Mouse (Mus musculus) limb, embryonic 15.5 days (tissue): ENCODE measurements around the gene Galp. TPM values are rescaled to one million over a fixed set of nuclear protein-coding genes. Genes with fewer than 3 reads are reported as not detected.
"Not testable (repeated sequence)": the region's sequence is repeated elsewhere in the genome, so short reads cannot be mapped to it uniquely, and the experiment has no call there.

Experiments used
- ATAC-seq: fragments of 200-750 bp; cut with Nextera tagmentation; 2 replicates; pipeline ENCODE4 v1.8.0; 2017; ENCODE audit warnings: low read depth, moderate TSS enrichment; ENCODE audit not compliant: insufficient number of reproducible peaks, low FRiP score, low TSS enrichment
- H3K27ac ChIP-seq: fragments of 300-500 bp; sonication (generic); 2 replicates; pipeline ENCODE4 v1.5.1; 2015; ENCODE audit warnings: moderate library complexity, mild to moderate bottlenecking, inconsistent platforms
- H3K27me3 ChIP-seq: fragments of 300-500 bp; sonication (generic); 2 replicates; pipeline ENCODE4 v1.6.1; 2015; ENCODE audit warnings: inconsistent platforms
- H3K36me3 ChIP-seq: fragments of 300-500 bp; sonication (generic); 2 replicates; pipeline ENCODE4 v1.6.1; 2015; ENCODE audit warnings: inconsistent platforms
- H3K4me1 ChIP-seq: fragments of 300-500 bp; sonication (generic); 2 replicates; pipeline ENCODE4 v1.6.1; 2015; ENCODE audit warnings: inconsistent platforms
- H3K4me2 ChIP-seq: fragments of 300-500 bp; sonication (generic); 2 replicates; pipeline ENCODE4 v1.6.1; 2015; ENCODE audit warnings: mild to moderate bottlenecking, inconsistent platforms
- H3K4me3 ChIP-seq: fragments of 300-500 bp; sonication (generic); 2 replicates; pipeline ENCODE4 v1.5.1; 2015; ENCODE audit warnings: mild to moderate bottlenecking, inconsistent platforms
- H3K9ac ChIP-seq: fragments of 300-500 bp; sonication (generic); 2 replicates; pipeline ENCODE4 v1.6.1; 2015; ENCODE audit warnings: inconsistent platforms
- H3K9me3 ChIP-seq: fragments of 300-500 bp; sonication (generic); 2 replicates; pipeline ENCODE4 v1.6.1; 2016; ENCODE audit warnings: inconsistent platforms
- WGBS: fragments of 180-500 bp; shearing (Covaris S2); methylation state at CpG from one replicate; pipeline ENCODE4 v1.1.7; 2015; 5-methylcytosine and 5-hydroxymethylcytosine counted together
- polyA plus RNA-seq: library from polyadenylated mRNA; unstranded; fragments of >200 nt; fragmentation: Nextera tagmentation; extraction: Ambion mirVana; gene quantifications from 2 replicates; pipeline ENCODE4 v1.2.1, GENCODE M21; 2015

The Galp gene
- polyA plus RNA-seq, 1 experiment from 2014 or later = not detected

DNA sequence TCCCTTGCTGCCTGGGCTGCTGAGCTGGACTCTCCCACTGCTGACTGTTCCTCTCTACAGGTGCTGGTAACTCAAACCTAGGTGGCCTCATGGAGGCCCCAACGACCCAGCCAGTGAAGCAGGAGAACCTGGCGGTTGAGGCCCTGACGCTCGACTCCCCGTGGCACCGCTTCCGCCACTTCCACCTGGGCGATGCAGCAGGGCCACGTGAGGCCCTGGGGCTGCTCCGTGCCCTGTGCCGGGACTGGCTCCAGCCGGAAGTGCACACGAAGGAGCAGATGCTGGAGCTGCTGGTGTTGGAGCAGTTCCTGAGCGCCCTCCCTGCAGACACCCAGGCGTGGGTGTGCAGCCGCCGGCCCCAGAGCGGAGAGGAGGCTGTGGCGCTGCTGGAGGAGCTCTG lies 13.1 kb upstream of the Galp start:
- Histone ChIP-seq H3K9me3 (no peaks in the 10 kb centered on the region), H3K4me2 (no peak overlapping the region), H3K9ac (no peak overlapping the region), H3K36me3 (peaks cover 67% of the 10 kb centered on the region), H3K27me3 (no peaks in the 10 kb centered on the region), H3K4me1 (no peaks in the 10 kb centered on the region; the same call in 1 of the 2 replicates), H3K27ac (no peak overlapping the region), H3K4me3 (no peak overlapping the region)
- ATAC-seq = no peak
- 90% methylated on average over 19 of the region's 19 CpGs for WGBS

DNA sequence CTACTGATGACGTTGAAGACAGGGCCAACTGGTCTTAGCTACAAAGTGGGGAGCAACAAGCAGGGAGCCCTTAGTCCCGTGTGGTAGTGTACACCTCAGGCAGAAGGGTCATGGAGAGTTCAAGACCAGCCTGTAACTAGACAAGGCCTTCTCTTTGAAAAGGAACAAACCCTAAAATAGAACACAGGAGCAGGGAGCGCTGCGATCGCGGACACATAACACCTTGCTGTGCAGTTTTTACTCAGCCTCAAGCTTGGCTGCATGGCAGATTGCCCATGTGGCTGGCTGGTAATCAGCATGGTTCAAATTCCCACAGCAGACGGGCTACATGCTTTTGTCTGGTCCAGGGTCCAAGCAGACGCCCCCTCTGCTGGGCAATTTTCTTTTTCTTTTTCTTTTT lies 12.4 kb upstream of the Galp start:
- Histone ChIP-seq H3K9me3 (no peaks in the 10 kb centered on the region), H3K4me1 (no peaks in the 10 kb centered on the region), H3K4me3 (no peak overlapping the region), H3K27ac (no peak overlapping the region), H3K36me3 (peaks cover 68% of the 10 kb centered on the region), H3K4me2 (no peak overlapping the region), H3K9ac (no peak overlapping the region), H3K27me3 (0 out of 2 replicates have a peak, but pooled peaks cover 3% of the 10 kb centered on the region)
- no peak for ATAC-seq
- WGBS = 75% methylated on average over 8 of the region's 8 CpGs

DNA sequence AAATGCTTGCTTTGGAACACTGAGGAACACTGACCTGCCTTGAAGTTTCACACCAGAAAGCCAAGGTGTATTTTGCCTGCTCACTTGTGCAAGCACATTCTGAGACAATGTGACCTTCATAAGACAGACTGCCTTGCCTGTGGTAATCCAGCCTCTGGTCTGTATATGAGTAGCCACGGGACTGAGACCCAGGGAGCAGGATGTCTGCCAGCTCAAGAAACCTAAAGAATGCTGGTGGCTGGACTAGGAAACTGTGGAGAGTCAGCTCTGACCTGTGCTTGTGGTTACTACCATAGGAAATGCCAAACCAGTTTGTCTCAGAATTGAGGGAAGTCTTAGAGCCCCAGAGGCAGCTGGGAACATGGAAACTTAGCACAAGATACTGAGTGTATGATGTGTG lies 11.5 kb upstream of the Galp start:
- ATAC-seq = no peak
- H3K4me2 ChIP-seq = no peak overlapping the region
- H3K36me3 ChIP-seq = peaks cover 77% of the 10 kb centered on the region
- no peaks in the 10 kb centered on the region for H3K4me1 ChIP-seq
- H3K27ac ChIP-seq = no peak overlapping the region
- H3K27me3 ChIP-seq = 0 out of 2 replicates have a peak, but pooled peaks cover 5% of the 10 kb centered on the region
- no peak overlapping the region for H3K9ac ChIP-seq
- no peaks in the 10 kb centered on the region for H3K9me3 ChIP-seq
- 88% methylated on average over 1 of the region's 1 CpGs for WGBS
- no peak overlapping the region for H3K4me3 ChIP-seq

DNA sequence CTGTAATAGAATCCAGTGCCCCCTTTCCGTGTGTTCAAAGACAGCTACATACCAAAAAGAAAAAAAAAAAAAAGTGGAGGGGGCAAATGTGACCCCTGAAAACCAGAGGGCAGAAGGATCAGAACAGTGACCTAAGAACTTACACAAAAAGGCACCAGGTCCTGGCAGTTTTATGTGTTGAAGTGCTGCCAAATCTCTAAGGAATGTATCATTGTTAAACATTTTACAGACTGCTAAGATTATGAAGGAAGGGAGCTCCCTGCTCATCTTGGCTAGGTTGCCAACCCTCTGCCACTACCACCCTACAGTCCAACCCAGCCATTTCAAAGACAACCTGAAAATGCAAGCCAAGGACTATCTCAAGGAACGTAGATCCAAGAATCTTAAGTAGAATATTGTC lies 10.7 kb upstream of the Galp start:
- no peaks in the 10 kb centered on the region for H3K4me1 ChIP-seq
- no peak overlapping the region for H3K4me3 ChIP-seq
- no peak overlapping the region for H3K4me2 ChIP-seq
- ATAC-seq = no peak
- no peak overlapping the region for H3K9ac ChIP-seq
- H3K9me3 ChIP-seq = no peaks in the 10 kb centered on the region
- H3K27me3 ChIP-seq = 0 out of 2 replicates have a peak, but pooled peaks cover 5% of the 10 kb centered on the region
- no peak overlapping the region for H3K27ac ChIP-seq
- H3K36me3 ChIP-seq = peaks cover 72% of the 10 kb centered on the region
- WGBS = 92% methylated on average over 2 of the region's 2 CpGs

DNA sequence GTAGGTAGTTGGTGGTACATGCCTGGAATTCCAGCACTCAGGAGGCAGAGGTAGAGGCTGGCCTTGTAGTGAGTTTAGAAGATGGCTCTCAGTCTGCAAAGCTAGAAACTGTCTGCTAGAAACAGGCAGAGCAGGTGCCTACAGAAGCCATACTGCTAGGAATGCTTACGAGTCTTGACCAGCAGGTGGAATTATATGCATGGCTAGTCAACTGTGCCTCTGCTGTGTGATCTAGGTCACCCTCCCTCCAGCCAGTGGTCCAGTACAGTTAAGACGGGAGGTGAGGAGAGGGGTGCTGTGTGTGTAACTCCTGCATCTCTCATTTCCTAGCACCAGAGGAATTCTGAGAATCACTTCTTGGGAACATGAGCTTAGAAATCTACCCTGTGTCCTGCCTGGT lies 10.1 kb upstream of the Galp start:
- H3K4me2 ChIP-seq = no peak overlapping the region
- H3K4me1 ChIP-seq = no peaks in the 10 kb centered on the region
- no peaks in the 10 kb centered on the region for H3K9me3 ChIP-seq
- no peak overlapping the region for H3K9ac ChIP-seq
- no peak for ATAC-seq
- H3K36me3 ChIP-seq = peaks cover 72% of the 10 kb centered on the region
- H3K4me3 ChIP-seq = no peak overlapping the region
- H3K27me3 ChIP-seq = 0 out of 2 replicates have a peak, but pooled peaks cover 5% of the 10 kb centered on the region
- 89% methylated on average over 2 of the region's 2 CpGs for WGBS
- no peak overlapping the region for H3K27ac ChIP-seq

DNA sequence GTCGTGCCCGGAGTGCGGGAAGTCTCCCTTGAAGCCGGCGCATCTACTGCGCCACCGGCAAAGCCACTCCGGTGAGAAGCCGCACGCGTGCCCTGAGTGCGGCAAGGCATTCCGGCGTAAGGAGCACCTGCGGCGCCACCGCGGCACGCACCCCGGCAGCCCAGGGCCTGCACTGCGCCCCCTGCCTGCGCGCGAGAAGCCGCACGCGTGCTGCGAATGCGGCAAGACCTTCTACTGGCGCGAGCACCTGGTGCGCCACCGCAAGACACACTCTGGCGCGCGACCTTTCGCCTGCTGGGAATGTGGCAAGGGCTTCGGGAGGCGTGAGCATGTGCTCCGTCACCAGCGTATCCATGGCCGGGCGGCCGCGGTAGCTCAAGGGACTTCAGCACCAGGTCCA lies 7.3 kb upstream of the Galp start:
- WGBS = 37% methylated on average over 45 of the region's 45 CpGs
- Histone ChIP-seq H3K4me2 (no peak overlapping the region), H3K27ac (no peak overlapping the region), H3K9me3 (no peaks in the 10 kb centered on the region), H3K36me3 (peaks cover 55% of the 10 kb centered on the region), H3K4me3 (no peak overlapping the region), H3K4me1 (no peaks in the 10 kb centered on the region), H3K27me3 (0 out of 2 replicates have a peak, but pooled peaks cover 5% of the 10 kb centered on the region), H3K9ac (no peak overlapping the region)
- ATAC-seq = no peak

DNA sequence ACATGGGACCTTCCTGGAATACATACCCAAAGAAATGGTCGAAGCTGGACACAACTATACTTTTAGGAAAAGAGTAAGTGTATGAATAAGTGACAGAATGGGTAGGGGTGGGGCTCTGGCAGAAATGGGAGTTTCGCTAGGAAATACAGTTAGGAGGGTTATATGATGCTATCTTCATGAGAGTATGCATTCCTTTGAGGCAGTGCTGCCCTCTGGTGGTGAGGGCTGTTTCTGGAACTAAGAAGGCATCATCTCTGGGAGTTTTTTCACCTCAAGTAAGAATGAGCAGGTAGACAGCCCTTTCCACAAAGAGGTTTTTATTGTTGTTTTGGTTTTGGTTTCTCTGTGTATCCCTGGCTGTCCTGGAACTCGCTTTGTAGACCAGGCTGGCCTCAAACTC lies 5.5 kb upstream of the Galp start:
- Histone ChIP-seq H3K36me3 (peaks cover 39% of the 10 kb centered on the region), H3K4me1 (no peaks in the 10 kb centered on the region), H3K27me3 (0 out of 2 replicates have a peak, but pooled peaks cover 5% of the 10 kb centered on the region), H3K27ac (no peak overlapping the region), H3K9ac (no peak overlapping the region), H3K4me2 (no peak overlapping the region), H3K9me3 (no peaks in the 10 kb centered on the region), H3K4me3 (no peak overlapping the region)
- WGBS = 36% methylated on average over 3 of the region's 3 CpGs
- no peak for ATAC-seq

DNA sequence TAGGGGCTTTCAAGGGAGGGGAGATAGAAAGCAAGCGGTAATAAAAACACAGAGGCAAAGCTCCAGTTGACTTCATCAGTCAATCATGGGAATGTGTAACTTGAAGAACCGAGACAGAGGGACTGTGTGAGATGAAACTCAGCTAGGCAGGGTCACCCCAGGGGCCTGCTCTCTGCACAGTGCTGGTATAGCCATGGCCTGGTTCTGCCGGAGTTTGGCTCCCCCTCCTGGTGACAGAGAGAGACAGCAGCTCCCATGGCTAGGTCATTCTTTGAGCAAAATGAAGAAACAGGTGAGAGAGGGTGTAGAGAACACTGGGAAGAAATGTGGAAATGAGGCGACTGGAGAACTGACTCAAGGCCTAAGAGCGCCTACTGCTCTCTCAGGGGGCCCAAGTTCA lies 2.8 kb upstream of the Galp start:
- H3K4me2 ChIP-seq = no peak overlapping the region
- H3K36me3 ChIP-seq = peaks cover 13% of the 10 kb centered on the region
- no peaks in the 10 kb centered on the region for H3K4me1 ChIP-seq
- no peak overlapping the region for H3K4me3 ChIP-seq
- 0 out of 2 replicates have a peak, but pooled peaks cover 5% of the 10 kb centered on the region for H3K27me3 ChIP-seq
- 0 out of 2 replicates have a peak, but pooled peaks have one; percentile 25 for ATAC-seq
- no peaks in the 10 kb centered on the region for H3K9me3 ChIP-seq
- 20% methylated on average over 5 of the region's 5 CpGs for WGBS
- H3K9ac ChIP-seq = no peak overlapping the region
- H3K27ac ChIP-seq = no peak overlapping the region

DNA sequence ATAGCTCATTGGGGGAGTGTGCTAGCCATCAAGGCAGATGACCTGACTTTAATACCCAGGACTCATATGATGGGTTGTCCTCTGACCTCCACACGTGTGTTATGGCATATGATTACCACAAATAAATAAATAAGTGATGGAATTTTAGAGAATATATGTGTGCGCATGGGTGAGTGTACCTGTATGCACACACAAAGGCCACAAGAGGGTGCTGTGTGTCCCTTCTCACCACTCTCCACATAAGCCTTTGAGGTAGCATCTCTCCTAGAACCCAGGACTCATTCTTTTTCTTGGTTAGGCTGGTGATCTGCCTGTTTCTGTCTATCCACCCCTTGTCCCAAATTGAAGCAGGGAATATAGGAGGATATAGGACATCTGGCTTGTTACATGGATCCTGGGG lies 1.1 kb upstream of the Galp start:
- no peak for ATAC-seq
- 43% methylated on average over 2 of the region's 2 CpGs for WGBS

DNA sequence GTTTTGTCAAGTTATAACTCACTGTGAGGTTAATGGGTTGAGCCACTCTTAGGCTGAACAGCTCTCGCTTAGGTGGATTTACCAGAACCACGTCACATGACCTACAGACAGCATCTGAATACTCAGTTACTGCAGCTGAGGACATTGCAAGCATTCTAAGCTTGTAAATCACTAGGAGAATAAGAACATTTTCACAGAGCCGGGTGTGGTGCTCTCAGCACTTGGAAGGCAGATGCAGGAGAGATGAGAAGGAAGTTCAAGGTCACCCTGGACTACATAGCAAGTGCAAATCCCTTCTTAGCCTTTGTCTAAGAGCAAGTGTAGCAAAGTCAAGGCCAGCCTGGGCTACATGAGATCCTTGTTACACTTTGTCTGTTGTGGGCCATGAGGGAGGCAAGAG lies 7.3 kb downstream of the Galp start:
- peak; percentile 14; the same call in 1 of the 2 replicates for ATAC-seq
- H3K9me3 ChIP-seq = no peaks in the 10 kb centered on the region
- no peak overlapping the region for H3K27ac ChIP-seq
- whole genome bisulfite sequencing = 70% methylated on average over 3 of the region's 3 CpGs
- no peaks in the 10 kb centered on the region for H3K36me3 ChIP-seq
- no peak overlapping the region for H3K4me3 ChIP-seq
- no peaks in the 10 kb centered on the region for H3K27me3 ChIP-seq
- no peaks in the 10 kb centered on the region for H3K4me1 ChIP-seq
- H3K9ac ChIP-seq = no peak overlapping the region
- H3K4me2 ChIP-seq = no peak overlapping the region

More for the DNA sequence above, 1.1 kb upstream of the Galp start:
- Histone ChIP-seq H3K9me3 (no peaks in the 10 kb centered on the region), H3K4me1 (no peaks in the 10 kb centered on the region), H3K4me3 (no peak overlapping the region), H3K9ac (no peak overlapping the region), H3K27me3 (no peaks in the 10 kb centered on the region), H3K27ac (no peak overlapping the region), H3K4me2 (no peak overlapping the region), H3K36me3 (no peaks in the 10 kb centered on the region)

DNA sequence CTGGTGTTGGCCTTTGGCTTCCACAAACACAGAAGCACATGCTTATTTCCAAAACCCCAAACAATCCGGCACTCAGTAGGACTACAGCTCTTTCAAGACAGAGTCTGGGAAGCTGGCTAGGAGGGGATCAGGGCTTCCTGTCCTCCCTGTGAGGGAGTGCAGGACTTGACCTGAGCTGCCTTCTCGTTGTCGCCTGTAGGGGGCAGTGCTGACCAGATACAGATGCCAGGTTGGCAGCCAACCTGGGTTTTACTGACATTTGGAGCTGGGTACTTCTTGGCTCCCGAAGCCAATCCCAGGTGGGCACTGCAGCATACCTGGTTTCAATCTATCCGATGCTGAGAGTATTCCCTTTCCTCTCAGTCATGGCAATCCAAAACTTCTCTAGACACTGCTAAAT lies 16.3 kb downstream of the Galp start:
- Histone ChIP-seq H3K27me3 (no peaks in the 10 kb centered on the region), H3K9ac (no peak overlapping the region), H3K4me3 (no peak overlapping the region), H3K27ac (no peak overlapping the region), H3K4me1 (no peaks in the 10 kb centered on the region), H3K36me3 (no peaks in the 10 kb centered on the region), H3K9me3 (no peaks in the 10 kb centered on the region), H3K4me2 (no peak overlapping the region)
- 42% methylated on average over 5 of the region's 5 CpGs for WGBS
- no peak for ATAC-seq

DNA sequence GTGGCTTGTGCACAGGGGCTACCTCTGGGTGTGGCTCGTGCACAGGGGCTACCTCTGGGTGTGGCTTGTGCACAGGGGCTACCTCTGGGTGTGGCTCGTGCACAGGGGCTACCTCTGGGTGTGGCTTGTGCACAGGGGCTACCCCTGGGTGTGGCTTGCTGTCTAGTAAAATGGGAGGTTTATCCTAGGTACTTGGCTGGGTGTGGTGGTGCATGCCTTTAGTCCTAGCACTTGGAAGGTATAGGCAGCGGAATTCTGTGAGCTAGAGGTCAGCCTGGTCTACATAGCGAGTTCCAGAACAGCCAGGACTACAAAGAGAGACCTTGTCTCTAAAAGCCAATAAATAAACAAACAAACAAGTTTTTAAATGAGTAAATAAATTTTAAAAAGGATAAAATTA lies 17.8 kb downstream of the Galp start:
- not testable (repeated sequence) for H3K27me3 ChIP-seq, H3K4me3 ChIP-seq, ATAC-seq, H3K4me2 ChIP-seq, H3K9me3 ChIP-seq, H3K4me1 ChIP-seq, H3K9ac ChIP-seq, H3K36me3 ChIP-seq, H3K27ac ChIP-seq
- WGBS = 71% methylated on average over 4 of the region's 4 CpGs

DNA sequence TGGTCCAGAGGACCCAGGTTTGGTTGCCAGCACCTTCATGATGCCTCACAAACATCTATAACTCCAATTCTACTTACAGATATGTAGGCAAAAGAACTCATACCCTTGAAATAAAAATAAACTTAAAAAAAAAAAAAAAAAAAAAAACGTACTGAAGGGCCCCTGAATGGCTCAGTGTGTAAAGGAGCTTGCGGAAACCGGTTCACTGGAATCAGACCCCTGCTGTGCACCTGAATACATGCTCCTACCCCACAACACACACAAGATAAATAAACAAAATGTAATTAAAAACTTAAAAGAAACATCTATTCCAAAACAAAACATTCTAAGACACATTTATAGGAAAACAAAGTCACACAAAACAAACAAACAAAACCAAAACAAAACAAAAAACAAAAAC lies 23.3 kb downstream of the Galp start:
- 49% methylated on average over 3 of the region's 3 CpGs for WGBS
- no peaks in the 10 kb centered on the region for H3K4me1 ChIP-seq
- no peak overlapping the region for H3K27ac ChIP-seq
- H3K9me3 ChIP-seq = no peaks in the 10 kb centered on the region
- no peak overlapping the region for H3K4me2 ChIP-seq
- H3K27me3 ChIP-seq = no peaks in the 10 kb centered on the region
- H3K36me3 ChIP-seq = no peaks in the 10 kb centered on the region
- no peak for ATAC-seq
- no peak overlapping the region for H3K4me3 ChIP-seq
- no peak overlapping the region for H3K9ac ChIP-seq
